Mouse (Mus musculus) thymus, postnatal 25 days (tissue): ENCODE results near the gene Vps13c.

Experiments used
- DNase-seq: peaks from one replicate; pipeline ENCODE4 v3.0.0; 2022

Gene Vps13c

DNA sequence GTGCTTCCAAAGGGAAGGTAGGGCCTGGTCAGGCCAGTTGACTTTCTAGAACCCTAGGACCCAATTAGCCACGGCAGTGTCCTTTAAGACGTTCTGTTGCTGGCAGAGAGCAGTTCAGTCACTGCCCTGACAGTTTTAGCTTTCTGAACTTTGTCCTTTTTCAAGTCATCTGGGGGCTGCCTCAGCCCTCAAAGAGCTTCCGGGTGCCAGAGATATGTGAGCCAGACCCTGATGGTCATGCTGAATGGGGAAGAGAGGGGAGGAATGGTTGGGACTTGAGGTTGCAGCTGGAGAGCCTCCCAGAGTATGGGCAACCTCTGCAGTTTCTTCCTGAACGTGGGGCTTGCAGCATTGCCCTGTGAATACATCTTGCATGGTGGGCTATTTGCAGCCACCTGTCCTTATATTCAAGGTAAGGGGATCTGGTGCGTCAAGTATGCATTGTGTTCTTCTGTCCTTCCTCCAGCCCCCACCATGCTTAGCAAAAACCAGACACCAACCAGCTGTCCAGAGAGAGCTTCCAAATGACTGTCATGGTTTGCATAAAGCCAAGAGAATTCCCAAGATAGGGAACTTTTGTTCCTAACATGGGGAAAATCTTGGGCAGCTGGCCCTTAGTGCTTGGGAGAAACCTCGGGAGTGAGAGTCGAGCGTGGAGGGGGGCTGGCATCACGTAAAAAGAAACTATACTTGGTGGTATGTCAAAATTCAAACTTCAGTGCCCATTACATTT lies 182.3 kb downstream of the Vps13c start:
- no peak for DNase-seq

DNA sequence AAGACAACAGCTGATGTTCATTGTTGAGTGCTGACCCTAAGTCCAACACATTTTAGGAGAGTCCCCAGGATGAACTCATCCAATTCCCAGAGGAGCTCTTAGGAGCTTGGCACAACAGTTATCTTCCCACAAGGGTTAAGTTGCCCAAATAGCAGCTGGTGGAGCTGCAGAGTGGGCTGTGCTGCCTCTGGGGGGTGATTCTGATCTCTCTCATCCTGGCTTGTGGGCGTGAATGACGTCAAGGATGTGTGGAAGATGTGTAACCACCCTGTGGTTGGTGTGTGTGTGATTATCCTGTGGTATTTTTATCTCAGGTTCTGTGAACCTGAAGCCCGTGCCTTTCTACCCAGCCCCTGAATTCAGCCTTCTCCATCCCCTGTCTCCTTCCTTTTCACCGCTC lies 188.4 kb downstream of the Vps13c start:
- no peak for DNase-seq

DNA sequence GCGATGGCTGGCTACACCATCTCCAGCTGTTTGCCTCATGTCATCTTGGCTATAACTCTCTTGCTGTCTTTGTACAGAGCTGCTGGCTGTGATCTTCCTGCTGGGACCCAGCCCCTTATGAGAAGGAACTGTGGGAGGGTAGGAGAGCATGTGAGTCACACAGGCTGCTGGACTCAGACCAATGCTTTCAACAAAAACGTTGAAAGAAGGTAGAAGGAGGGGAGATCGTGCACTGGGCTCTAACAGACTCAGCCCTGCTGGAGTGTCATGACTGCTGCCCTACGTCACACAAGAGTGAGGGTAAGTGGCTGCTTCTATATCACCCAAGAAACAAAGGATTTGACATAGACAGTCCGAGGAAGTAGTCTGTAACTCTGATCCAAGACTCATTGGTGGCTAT lies 193.6 kb downstream of the Vps13c start:
- DNase-seq, result no peak
